Mouse (Mus musculus): ENCODE measurements around the gene Ogfod3. TPM values are rescaled to one million over a fixed set of nuclear protein-coding genes. Genes with fewer than 3 reads are reported as not detected.

The Ogfod3 gene
- polyA plus RNA-seq, 1 experiment = 28.8 TPM

- no peak for DNase-seq (ENCODE audit: low read depth)
Observed at GRCm38 (mm10) chr11:121199851-121200250, 4.7 kb downstream of the Ogfod3 start.

- DNase-seq (ENCODE audit: low read depth) = no peak
Observed at GRCm38 (mm10) chr11:121198622-121199021, 5.9 kb downstream of the Ogfod3 start.

- no peak for DNase-seq (ENCODE audit: low read depth)
Observed at GRCm38 (mm10) chr11:121193415-121193814, 11.1 kb downstream of the Ogfod3 start.

- DNase-seq (ENCODE audit: low read depth) = no peak
Observed at GRCm38 (mm10) chr11:121192742-121193141, 11.8 kb downstream of the Ogfod3 start.

GRCm38 (mm10) chr11:121189681-121190080, 14.8 kb downstream of the Ogfod3 start:
- DNase-seq (ENCODE audit: low read depth) = no peak

- no peak for DNase-seq (ENCODE audit: low read depth)
Observed at GRCm38 (mm10) chr11:121176285-121177270, 27.9 kb downstream of the Ogfod3 start.

- no peak for DNase-seq (ENCODE audit: low read depth)
Observed at GRCm38 (mm10) chr11:121174234-121174633, 30.3 kb downstream of the Ogfod3 start.

- DNase-seq (ENCODE audit: low read depth) = no peak
Observed at GRCm38 (mm10) chr11:121173203-121173602, 31.3 kb downstream of the Ogfod3 start.

- DNase-seq (ENCODE audit: low read depth) = no peak
Observed at GRCm38 (mm10) chr11:121163751-121164150, 40.8 kb downstream of the Ogfod3 start.

GRCm38 (mm10) chr11:121160636-121161346, 43.7 kb downstream of the Ogfod3 start:
- DNase-seq (ENCODE audit: low read depth) = no peak

- no peak for DNase-seq (ENCODE audit: low read depth)
Observed at GRCm38 (mm10) chr11:121159971-121160370, 44.5 kb downstream of the Ogfod3 start, which contains the start of gene Uts2r. Gene Uts2r (plus strand): TSS chr11:121160271.

GRCm38 (mm10) chr11:121156411-121156891, 48.1 kb downstream of the Ogfod3 start:
- DNase-seq (ENCODE audit: low read depth) = no peak

GRCm38 (mm10) chr11:121154203-121154602, 50.3 kb downstream of the Ogfod3 start:
- DNase-seq (ENCODE audit: low read depth) = no peak

GRCm38 (mm10) chr11:121148193-121148592, 56.3 kb downstream of the Ogfod3 start:
- DNase-seq (ENCODE audit: low read depth) = no peak

GRCm38 (mm10) chr11:121145865-121146264, 58.6 kb downstream of the Ogfod3 start, which contains the start of gene Tex19.1:
Gene Tex19.1 (plus strand): TSS chr11:121146143.
- DNase-seq (ENCODE audit: low read depth) = no peak

GRCm38 (mm10) chr11:121143325-121144015, 61.0 kb downstream of the Ogfod3 start:
- DNase-seq (ENCODE audit: low read depth) = peak; percentile 31

- DNase-seq (ENCODE audit: low read depth) = no peak
Observed at GRCm38 (mm10) chr11:121138732-121139131, 65.8 kb downstream of the Ogfod3 start.

- DNase-seq (ENCODE audit: low read depth) = no peak
Observed at GRCm38 (mm10) chr11:121137682-121138081, 66.8 kb downstream of the Ogfod3 start.

- DNase-seq (ENCODE audit: low read depth) = no peak
Observed at GRCm38 (mm10) chr11:121134600-121134999, 69.9 kb downstream of the Ogfod3 start.

GRCm38 (mm10) chr11:121129616-121130015, 74.9 kb downstream of the Ogfod3 start:
- DNase-seq (ENCODE audit: low read depth) = no peak

Data from gonadal fat pad, adult 2 months (tissue).